Mouse (Mus musculus) lung, embryonic 14.5 days (tissue): ENCODE results near the gene Negr1. TPM values are rescaled to one million over a fixed set of nuclear protein-coding genes. Genes with fewer than 3 reads are reported as not detected.
A peak's percentile ranks its signal among the peaks of the same experiment; 100 is the strongest.

Experiments
- ATAC-seq: fragments of 200-750 bp; cut with Nextera tagmentation; 2 replicates; pipeline ENCODE4 v1.8.0; 2017; ENCODE audit warnings: mild to moderate bottlenecking, moderate TSS enrichment, moderate library complexity; ENCODE audit not compliant: insufficient read depth
- DNase-seq: peaks from one replicate; pipeline ENCODE4 v3.0.0-alpha.2; 2015
- H3K27ac ChIP-seq: fragments of 300-500 bp; sonication (generic); 2 replicates; pipeline ENCODE4 v1.5.1; 2014; ENCODE audit warnings: low read depth, mild to moderate bottlenecking, moderate library complexity
- H3K27me3 ChIP-seq: fragments of 300-500 bp; sonication (generic); 2 replicates; pipeline ENCODE4 v1.6.1; 2014; ENCODE audit warnings: low read length, control low read depth; ENCODE audit not compliant: insufficient read depth
- H3K36me3 ChIP-seq: fragments of 300-500 bp; sonication (generic); 2 replicates; pipeline ENCODE4 v1.6.1; 2014; ENCODE audit warnings: control low read depth; ENCODE audit not compliant: insufficient read depth
- H3K4me1 ChIP-seq: fragments of 300-500 bp; sonication (generic); 2 replicates; pipeline ENCODE4 v1.6.1; 2014; ENCODE audit warnings: antibody characterized with exemption, control low read depth; ENCODE audit not compliant: insufficient read depth
- H3K4me2 ChIP-seq: fragments of 300-500 bp; sonication (generic); 2 replicates; pipeline ENCODE4 v1.6.1; 2014; ENCODE audit warnings: mild to moderate bottlenecking
- H3K4me3 ChIP-seq: fragments of 300-500 bp; sonication (generic); 2 replicates; pipeline ENCODE4 v1.5.1; 2014; ENCODE audit warnings: low read depth, low read length
- H3K9ac ChIP-seq: fragments of 300-500 bp; sonication (generic); 2 replicates; pipeline ENCODE4 v1.6.1; 2014
- H3K9me3 ChIP-seq: fragments of 300-500 bp; sonication (generic); 2 replicates; pipeline ENCODE4 v1.6.1; 2016; ENCODE audit warnings: low read depth, low read length, control low read depth
- CTCF ChIP-seq: IDR thresholded peaks from 2 replicates; pipeline ENCODE4 v1.5.1; 2016; ENCODE audit warnings: antibody characterized with exemption, low read depth
- WGBS: fragments of 180-500 bp; shearing (Covaris S2); extraction: QIAGEN DNeasy Blood & Tissue Kit; methylation state at CpG from one replicate; pipeline ENCODE4 v1.1.7; 2014; 5-methylcytosine and 5-hydroxymethylcytosine counted together
- polyA plus RNA-seq: library from polyadenylated mRNA; unstranded; fragments of >200 nt; fragmentation: Nextera tagmentation; extraction: Ambion mirVana; gene quantifications from 2 replicates; pipeline ENCODE4 v1.2.1, GENCODE M21; 2014

Gene Negr1
- polyA plus RNA-seq, 1 experiment from 2014 or later = 7.8 TPM

- Histone ChIP-seq H3K9ac (peak overlapping the region; percentile 48), H3K4me3 (peak overlapping the region; percentile 58), H3K27me3 (peaks cover 13% of the 10 kb centered on the region; the same call in 1 of the 2 replicates), H3K4me1 (no peaks in the 10 kb centered on the region), H3K9me3 (no peaks in the 10 kb centered on the region), H3K36me3 (no peaks in the 10 kb centered on the region), H3K27ac (no peak overlapping the region), H3K4me2 (peak overlapping the region; percentile 69)
- ATAC-seq = no peak
- under 1% methylated on average over 10 of the region's 10 CpGs for WGBS
- no peak for TF ChIP-seq CTCF
- peak; percentile 19 for DNase-seq
Observed at GRCm38 (mm10) chr3:156562424-156562785, 811 bp downstream of the Negr1 start.

DNA sequence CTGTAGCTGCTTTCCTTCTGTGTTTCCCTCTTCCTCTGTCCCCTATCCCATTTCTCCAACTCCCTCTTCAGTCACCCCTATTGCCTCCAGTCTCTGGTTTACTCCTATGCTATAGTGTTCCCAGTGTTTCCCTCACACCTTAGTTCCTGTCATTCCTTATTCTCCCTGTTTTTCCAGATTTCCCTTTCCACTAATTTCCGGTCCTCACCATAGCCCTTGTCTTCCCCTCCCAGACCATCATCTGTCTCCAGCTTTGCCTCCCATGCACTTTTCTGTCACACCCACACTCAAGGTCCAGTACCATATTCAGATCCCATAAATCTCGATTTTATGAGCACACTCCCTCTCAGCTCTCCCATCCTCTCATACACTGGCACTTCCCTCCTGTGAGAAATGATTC, 1.2 kb downstream of the Negr1 start:
- H3K9me3 ChIP-seq = no peaks in the 10 kb centered on the region
- no peak for TF ChIP-seq CTCF
- DNase-seq = no peak
- no peak overlapping the region for H3K27ac ChIP-seq
- peaks cover 13% of the 10 kb centered on the region; the same call in 1 of the 2 replicates for H3K27me3 ChIP-seq
- H3K4me1 ChIP-seq = no peaks in the 10 kb centered on the region
- WGBS = 12% methylated on average over 2 of the region's 2 CpGs
- H3K4me3 ChIP-seq = peak overlapping the region; percentile 58
- H3K4me2 ChIP-seq = peak overlapping the region; percentile 69
- ATAC-seq = no peak
- peak overlapping the region; percentile 48 for H3K9ac ChIP-seq
- H3K36me3 ChIP-seq = no peaks in the 10 kb centered on the region

DNA sequence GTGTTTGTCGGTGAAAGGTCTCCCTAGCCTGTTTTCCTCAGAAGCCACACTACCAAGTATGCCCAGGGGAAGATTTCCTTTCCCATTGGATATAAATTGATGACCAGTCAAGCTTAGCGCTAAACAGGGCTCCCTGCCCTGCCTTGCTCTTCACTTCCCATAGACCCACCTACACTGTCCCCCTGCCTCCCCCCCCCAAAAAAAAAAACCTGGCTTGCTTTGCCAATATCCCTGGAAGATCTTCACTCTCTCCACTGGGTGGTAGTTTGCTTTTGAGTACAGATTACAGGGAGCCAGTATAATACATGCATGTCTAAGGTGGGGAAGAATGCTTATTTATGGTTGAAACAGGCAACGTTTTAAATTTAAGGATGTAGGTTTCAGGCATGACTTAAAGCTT, 1.8 kb downstream of the Negr1 start:
- Histone ChIP-seq H3K27ac (no peak overlapping the region), H3K4me2 (peak overlapping the region; percentile 69), H3K36me3 (no peaks in the 10 kb centered on the region), H3K27me3 (peaks cover 13% of the 10 kb centered on the region; the same call in 1 of the 2 replicates), H3K9ac (no peak overlapping the region), H3K4me3 (peak overlapping the region; percentile 58), H3K4me1 (no peaks in the 10 kb centered on the region), H3K9me3 (no peaks in the 10 kb centered on the region)
- ATAC-seq (no peak), DNase-seq (peak; percentile 18)
- TF ChIP-seq CTCF = no peak
- 10% methylated on average over 3 of the region's 3 CpGs for WGBS

DNA sequence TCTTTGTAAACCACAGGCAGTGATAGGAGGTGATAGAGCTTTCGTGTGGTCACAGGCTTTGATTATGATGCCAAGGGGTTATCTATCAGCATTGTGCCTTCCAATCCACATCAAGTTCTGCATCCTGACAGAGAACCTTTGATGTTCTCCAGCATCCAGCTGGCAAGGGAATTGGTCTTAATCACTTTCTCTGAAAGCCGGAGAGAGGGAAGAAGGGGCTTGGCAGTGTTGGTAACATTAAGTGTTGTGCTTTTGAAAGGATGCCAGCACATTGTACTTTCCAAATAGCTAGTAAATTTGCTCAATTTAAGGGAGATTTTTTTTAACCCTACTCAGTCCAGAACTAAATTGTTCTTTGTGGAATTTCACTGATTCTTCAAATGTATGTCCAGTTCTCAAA, 11.9 kb downstream of the Negr1 start:
- Histone ChIP-seq H3K4me2 (no peak overlapping the region), H3K27me3 (no peaks in the 10 kb centered on the region), H3K27ac (no peak overlapping the region), H3K9me3 (no peaks in the 10 kb centered on the region), H3K4me1 (no peaks in the 10 kb centered on the region), H3K9ac (no peak overlapping the region), H3K36me3 (no peaks in the 10 kb centered on the region), H3K4me3 (no peak overlapping the region)
- DNase-seq = peak; percentile 79
- 20% methylated on average over 2 of the region's 2 CpGs for WGBS
- TF ChIP-seq CTCF = no peak
- ATAC-seq = peak; percentile 54; the same call in 1 of the 2 replicates

DNA sequence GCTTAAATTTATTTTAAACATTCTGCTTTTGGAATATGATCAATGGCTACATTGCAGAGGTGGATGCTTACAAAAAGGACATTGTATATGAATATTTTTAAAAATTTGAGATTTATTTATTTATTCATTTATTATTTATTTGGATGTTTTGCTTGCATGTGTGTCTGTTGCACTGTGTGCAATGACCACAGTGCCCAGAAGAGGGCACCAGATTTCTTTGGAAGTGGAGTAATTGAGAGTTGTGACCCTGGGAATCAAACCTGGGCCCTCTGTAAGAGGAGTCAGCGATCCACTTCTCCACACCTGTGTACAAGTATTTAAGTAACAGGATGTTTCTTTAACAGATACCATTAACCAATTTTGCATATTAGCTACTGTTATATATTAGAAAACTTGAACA, 14.7 kb downstream of the Negr1 start:
- no peak for ATAC-seq
- WGBS = 78% methylated on average over 1 of the region's 1 CpGs
- TF ChIP-seq CTCF = no peak; the same call in 1 of the 2 replicates
- H3K4me2 ChIP-seq = no peak overlapping the region
- no peak overlapping the region for H3K9ac ChIP-seq
- H3K36me3 ChIP-seq = no peaks in the 10 kb centered on the region
- H3K4me1 ChIP-seq = no peaks in the 10 kb centered on the region
- H3K4me3 ChIP-seq = no peak overlapping the region
- no peaks in the 10 kb centered on the region for H3K27me3 ChIP-seq
- DNase-seq = no peak
- no peaks in the 10 kb centered on the region for H3K9me3 ChIP-seq
- H3K27ac ChIP-seq = no peak overlapping the region

DNA sequence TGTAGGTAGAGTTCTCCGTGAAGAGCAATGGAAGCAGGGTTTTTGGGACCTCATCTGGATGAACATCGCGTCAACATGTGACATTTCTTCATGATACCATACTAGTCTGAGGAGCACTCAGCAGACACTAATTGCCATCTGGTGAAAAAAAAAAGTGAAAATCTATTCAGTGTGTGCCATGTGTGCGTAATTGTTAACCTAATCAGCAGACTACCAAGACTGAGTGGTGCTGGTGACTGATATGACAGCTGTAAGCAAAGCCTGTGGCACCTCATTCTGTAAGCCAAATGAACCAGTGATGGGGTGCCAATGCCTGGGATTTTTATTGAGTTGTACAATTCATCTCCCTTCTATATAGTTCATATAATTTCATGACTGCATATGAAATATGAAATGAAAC, 29.0 kb downstream of the Negr1 start:
- Histone ChIP-seq H3K27ac (no peak overlapping the region), H3K4me3 (no peak overlapping the region), H3K4me1 (no peaks in the 10 kb centered on the region), H3K9ac (no peak overlapping the region), H3K9me3 (no peaks in the 10 kb centered on the region), H3K4me2 (no peak overlapping the region), H3K27me3 (no peaks in the 10 kb centered on the region), H3K36me3 (no peaks in the 10 kb centered on the region)
- no peak for TF ChIP-seq CTCF
- no peak for ATAC-seq
- WGBS = 80% methylated on average over 4 of the region's 4 CpGs
- DNase-seq = no peak

DNA sequence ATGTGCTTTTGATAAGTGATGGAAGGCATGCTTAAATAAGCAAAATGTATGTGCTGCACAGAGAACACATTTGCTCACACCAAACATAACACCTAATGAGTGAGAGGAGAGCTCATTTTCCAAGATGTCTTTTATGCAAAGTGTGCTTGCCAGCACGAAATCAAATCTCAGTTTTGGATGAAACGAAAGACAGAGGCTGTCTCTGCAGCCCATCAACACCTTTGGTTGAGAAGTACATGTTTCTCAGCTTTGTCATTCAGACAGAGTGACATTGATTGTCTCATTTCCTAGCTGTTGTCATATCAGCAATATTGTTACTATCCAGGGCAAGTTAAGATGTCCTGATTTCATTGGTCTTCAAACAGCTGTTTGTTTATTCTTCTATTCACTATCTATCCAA, 29.5 kb downstream of the Negr1 start:
- Histone ChIP-seq H3K4me1 (no peaks in the 10 kb centered on the region), H3K9ac (no peak overlapping the region), H3K4me2 (no peak overlapping the region), H3K27ac (no peak overlapping the region), H3K4me3 (no peak overlapping the region), H3K27me3 (no peaks in the 10 kb centered on the region), H3K36me3 (no peaks in the 10 kb centered on the region), H3K9me3 (no peaks in the 10 kb centered on the region)
- DNase-seq (no peak), ATAC-seq (no peak)
- no peak for TF ChIP-seq CTCF
- WGBS = 57% methylated on average over 2 of the region's 2 CpGs

GRCm38 (mm10) chr3:156606846-156607245, 45.3 kb downstream of the Negr1 start:
- H3K9ac ChIP-seq = no peak overlapping the region
- WGBS = 58% methylated on average over 3 of the region's 3 CpGs
- no peak overlapping the region for H3K4me2 ChIP-seq
- no peaks in the 10 kb centered on the region for H3K36me3 ChIP-seq
- no peak for TF ChIP-seq CTCF
- H3K9me3 ChIP-seq = no peaks in the 10 kb centered on the region
- no peaks in the 10 kb centered on the region for H3K27me3 ChIP-seq
- ATAC-seq (no peak), DNase-seq (no peak)
- H3K4me1 ChIP-seq = no peaks in the 10 kb centered on the region
- no peak overlapping the region for H3K27ac ChIP-seq
- H3K4me3 ChIP-seq = no peak overlapping the region
